Mouse (Mus musculus): ENCODE results near the gene Spem2. TPM values are rescaled to one million over a fixed set of nuclear protein-coding genes. Genes with fewer than 3 reads are reported as not detected.
"Not testable (repeated sequence)": the region's sequence is repeated elsewhere in the genome, so short reads cannot be mapped to it uniquely, and the experiment has no call there.

Gene Spem2
- polyA plus RNA-seq (2011; ENCODE audit: insufficient read depth, insufficient read length, low read depth, missing spikeins): not detected in 2 replicates

DNA sequence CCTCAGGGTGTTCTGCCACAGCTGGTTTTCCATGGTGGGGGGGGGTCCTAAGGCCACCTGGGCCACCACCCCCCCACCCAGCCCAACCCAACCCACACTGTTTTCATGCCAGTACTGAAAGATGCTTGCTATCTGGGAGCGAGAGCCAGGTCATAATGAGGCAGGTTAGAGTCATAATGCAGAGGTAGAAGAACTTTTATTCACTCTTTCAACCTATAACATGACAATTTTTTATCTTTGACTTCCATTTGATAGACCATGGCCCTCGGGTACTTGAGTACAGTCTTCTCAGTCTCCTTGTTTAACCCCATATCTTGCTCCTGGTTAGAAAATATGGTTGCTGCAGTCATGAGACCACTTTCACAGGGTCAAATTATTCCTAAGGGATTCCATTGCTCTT is at the start of gene Spem2:
Gene Spem2, minus strand, starts transcription at position 101 of the 400 bp plus-strand sequence.
- Histone ChIP-seq H3K27me3 (ENCODE audit: control insufficient read depth, insufficient read depth, low read length, poor library complexity, severe bottlenecking) (no peaks in the 10 kb centered on the region), H3K4me1 (ENCODE audit: control insufficient read depth, insufficient read depth, low read length) (no peaks in the 10 kb centered on the region), H3K9ac (ENCODE audit: low read depth, poor library complexity, severe bottlenecking) (no peak within 1 kb of the TSS), H3K27ac (ENCODE audit: insufficient read depth, low read length) (no peak within 1 kb of the TSS), H3K9me3 (replicated peaks; ENCODE audit: control insufficient read depth, insufficient read depth, low read length, poor library complexity, severe bottlenecking) (no peaks in the 10 kb centered on the region), H3K36me3 (ENCODE audit: control insufficient read depth, insufficient read depth, low read length, poor library complexity, severe bottlenecking) (no peaks in the 10 kb centered on the region), H3K4me3 (ENCODE audit: low read depth, low read length) (no peak within 1 kb of the TSS)
- TF ChIP-seq POLR2A (IDR thresholded peaks at IDR 0.05; ENCODE audit: insufficient read depth, low read length) (no peak), CTCF (IDR thresholded peaks at IDR 0.05; ENCODE audit: low read depth, low read length) (no peak), EP300 (IDR thresholded peaks at IDR 0.05; ENCODE audit: insufficient read depth, low read depth, low read length) (no peak)

DNA sequence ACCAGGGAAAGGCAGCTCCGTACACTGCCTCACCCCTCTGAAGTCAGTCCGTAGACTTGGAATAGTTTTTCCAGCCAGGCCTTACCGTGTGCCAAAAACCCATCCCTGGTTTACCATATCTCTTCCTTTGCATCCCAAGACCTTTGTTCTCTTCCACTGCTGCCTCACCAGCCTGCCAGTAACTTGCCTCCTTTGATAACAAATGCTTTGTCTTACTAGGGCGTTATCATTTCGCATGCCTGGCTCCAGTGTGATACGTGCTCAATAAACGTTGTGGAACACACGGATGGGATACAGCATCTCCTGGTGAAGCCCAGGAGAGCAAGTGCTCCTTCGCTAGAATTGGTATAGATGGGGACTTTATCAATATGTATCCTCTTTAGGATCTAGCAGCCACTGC is 49.1 kb upstream of the Spem2 start:
- Histone ChIP-seq H3K27me3 (ENCODE audit: control insufficient read depth, insufficient read depth, low read length, poor library complexity, severe bottlenecking) (no peaks in the 10 kb centered on the region), H3K4me1 (ENCODE audit: control insufficient read depth, insufficient read depth, low read length) (no peaks in the 10 kb centered on the region), H3K36me3 (ENCODE audit: control insufficient read depth, insufficient read depth, low read length, poor library complexity, severe bottlenecking) (no peaks in the 10 kb centered on the region), H3K27ac (ENCODE audit: insufficient read depth, low read length) (no peak overlapping the region), H3K9me3 (replicated peaks; ENCODE audit: control insufficient read depth, insufficient read depth, low read length, poor library complexity, severe bottlenecking) (no peaks in the 10 kb centered on the region), H3K4me3 (ENCODE audit: low read depth, low read length) (no peak overlapping the region), H3K9ac (ENCODE audit: low read depth, poor library complexity, severe bottlenecking) (no peak overlapping the region)
- no peak for TF ChIP-seq EP300 (IDR thresholded peaks at IDR 0.05; ENCODE audit: insufficient read depth, low read depth, low read length)
- no peak for TF ChIP-seq CTCF (IDR thresholded peaks at IDR 0.05; ENCODE audit: low read depth, low read length)

DNA sequence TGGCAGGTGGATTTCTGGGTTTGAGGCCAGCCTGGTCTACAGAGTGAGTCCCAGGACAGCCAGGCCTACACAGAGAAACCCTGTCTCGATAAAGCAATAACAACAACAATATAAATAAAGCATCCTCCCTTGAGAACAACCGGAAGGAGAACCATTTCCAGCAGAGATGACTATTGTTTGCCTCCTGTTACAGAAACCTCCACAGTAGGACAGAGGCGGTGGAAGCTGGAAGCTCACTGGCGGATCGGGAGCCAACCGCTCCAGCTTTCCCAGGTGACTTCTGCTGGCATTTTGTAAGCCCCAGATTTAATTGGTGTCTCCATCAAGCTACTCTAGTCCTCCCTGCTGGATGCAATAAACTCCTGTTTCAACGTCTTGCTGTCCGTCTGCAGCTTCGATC is 47.3 kb upstream of the Spem2 start:
- Histone ChIP-seq H3K4me1 (ENCODE audit: control insufficient read depth, insufficient read depth, low read length) (no peaks in the 10 kb centered on the region), H3K4me3 (ENCODE audit: low read depth, low read length) (no peak overlapping the region), H3K27me3 (ENCODE audit: control insufficient read depth, insufficient read depth, low read length, poor library complexity, severe bottlenecking) (no peaks in the 10 kb centered on the region), H3K9me3 (replicated peaks; ENCODE audit: control insufficient read depth, insufficient read depth, low read length, poor library complexity, severe bottlenecking) (no peaks in the 10 kb centered on the region), H3K27ac (ENCODE audit: insufficient read depth, low read length) (no peak overlapping the region), H3K36me3 (ENCODE audit: control insufficient read depth, insufficient read depth, low read length, poor library complexity, severe bottlenecking) (no peaks in the 10 kb centered on the region), H3K9ac (ENCODE audit: low read depth, poor library complexity, severe bottlenecking) (no peak overlapping the region)
- TF ChIP-seq POLR2A (IDR thresholded peaks at IDR 0.05; ENCODE audit: insufficient read depth, low read length): no peak
- no peak for TF ChIP-seq CTCF (IDR thresholded peaks at IDR 0.05; ENCODE audit: low read depth, low read length)
- no peak for TF ChIP-seq EP300 (IDR thresholded peaks at IDR 0.05; ENCODE audit: insufficient read depth, low read depth, low read length)

DNA sequence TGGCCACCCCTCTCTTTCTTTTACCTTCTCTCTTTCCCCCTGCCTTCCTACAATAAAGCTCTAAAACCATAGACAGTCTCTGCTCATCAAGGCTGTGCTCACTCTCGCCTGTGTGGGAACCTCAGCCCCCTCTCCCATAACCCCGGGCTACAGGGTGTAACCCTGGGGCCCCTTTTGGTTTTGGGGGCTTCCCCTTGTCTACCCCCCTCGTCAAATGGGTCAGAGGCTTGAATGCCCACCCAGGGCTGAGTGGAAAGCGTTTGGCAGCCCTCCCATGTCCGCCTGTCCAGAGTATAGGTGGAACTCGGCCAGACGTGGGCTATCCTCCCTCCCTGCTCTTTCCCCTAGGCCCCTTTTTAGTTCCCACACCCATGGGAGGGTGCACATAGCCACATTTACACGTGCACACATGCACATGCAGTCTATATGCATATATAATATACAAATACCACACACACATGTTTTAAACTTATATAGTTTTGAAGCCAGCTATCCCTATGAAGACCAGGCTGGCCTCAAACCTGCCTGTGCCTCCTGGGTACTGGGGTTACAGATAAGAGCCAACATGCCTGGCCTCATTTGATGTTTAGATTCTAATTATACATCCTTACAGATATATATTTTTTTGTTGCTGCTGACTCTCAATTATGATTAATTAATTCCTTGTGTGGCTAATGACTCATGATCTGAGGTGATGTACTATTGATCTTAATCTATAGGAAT is 46.0 kb upstream of the Spem2 start:
- Histone ChIP-seq H3K36me3 (ENCODE audit: control insufficient read depth, insufficient read depth, low read length, poor library complexity, severe bottlenecking) (no peaks in the 10 kb centered on the region), H3K4me1 (ENCODE audit: control insufficient read depth, insufficient read depth, low read length) (no peaks in the 10 kb centered on the region), H3K27me3 (ENCODE audit: control insufficient read depth, insufficient read depth, low read length, poor library complexity, severe bottlenecking) (no peaks in the 10 kb centered on the region), H3K9ac (ENCODE audit: low read depth, poor library complexity, severe bottlenecking) (no peak overlapping the region), H3K4me3 (ENCODE audit: low read depth, low read length) (no peak overlapping the region), H3K9me3 (replicated peaks; ENCODE audit: control insufficient read depth, insufficient read depth, low read length, poor library complexity, severe bottlenecking) (no peaks in the 10 kb centered on the region), H3K27ac (ENCODE audit: insufficient read depth, low read length) (no peak overlapping the region)
- TF ChIP-seq CTCF (IDR thresholded peaks at IDR 0.05; ENCODE audit: low read depth, low read length) (no peak), EP300 (IDR thresholded peaks at IDR 0.05; ENCODE audit: insufficient read depth, low read depth, low read length) (no peak), POLR2A (IDR thresholded peaks at IDR 0.05; ENCODE audit: insufficient read depth, low read length) (no peak)

DNA sequence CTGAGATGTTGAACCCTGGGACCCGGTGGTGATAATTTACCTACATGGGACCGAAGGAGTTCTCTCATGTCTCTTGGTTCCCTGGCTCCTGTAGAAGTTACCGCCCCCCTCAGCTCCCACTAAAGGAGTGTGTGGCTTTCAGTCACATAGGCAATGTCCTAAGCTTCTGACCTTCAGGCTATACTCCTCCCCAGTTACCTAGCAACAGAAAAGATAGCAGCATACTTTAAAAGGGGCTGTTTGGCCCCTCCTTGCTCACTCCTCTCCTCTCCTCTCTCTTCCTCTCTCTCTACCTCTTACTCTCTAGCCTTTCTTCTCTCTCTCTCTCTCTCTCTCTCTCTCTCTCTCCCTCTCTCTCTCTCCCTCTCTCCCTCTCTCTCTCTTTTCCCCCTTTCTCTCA is 45.5 kb upstream of the Spem2 start:
- not testable (repeated sequence) for H3K27me3 ChIP-seq (ENCODE audit: control insufficient read depth, insufficient read depth, low read length, poor library complexity, severe bottlenecking); H3K4me1 ChIP-seq (ENCODE audit: control insufficient read depth, insufficient read depth, low read length); H3K4me3 ChIP-seq (ENCODE audit: low read depth, low read length); H3K9me3 ChIP-seq (replicated peaks; ENCODE audit: control insufficient read depth, insufficient read depth, low read length, poor library complexity, severe bottlenecking); H3K27ac ChIP-seq (ENCODE audit: insufficient read depth, low read length); H3K9ac ChIP-seq (ENCODE audit: low read depth, poor library complexity, severe bottlenecking); H3K36me3 ChIP-seq (ENCODE audit: control insufficient read depth, insufficient read depth, low read length, poor library complexity, severe bottlenecking)

DNA sequence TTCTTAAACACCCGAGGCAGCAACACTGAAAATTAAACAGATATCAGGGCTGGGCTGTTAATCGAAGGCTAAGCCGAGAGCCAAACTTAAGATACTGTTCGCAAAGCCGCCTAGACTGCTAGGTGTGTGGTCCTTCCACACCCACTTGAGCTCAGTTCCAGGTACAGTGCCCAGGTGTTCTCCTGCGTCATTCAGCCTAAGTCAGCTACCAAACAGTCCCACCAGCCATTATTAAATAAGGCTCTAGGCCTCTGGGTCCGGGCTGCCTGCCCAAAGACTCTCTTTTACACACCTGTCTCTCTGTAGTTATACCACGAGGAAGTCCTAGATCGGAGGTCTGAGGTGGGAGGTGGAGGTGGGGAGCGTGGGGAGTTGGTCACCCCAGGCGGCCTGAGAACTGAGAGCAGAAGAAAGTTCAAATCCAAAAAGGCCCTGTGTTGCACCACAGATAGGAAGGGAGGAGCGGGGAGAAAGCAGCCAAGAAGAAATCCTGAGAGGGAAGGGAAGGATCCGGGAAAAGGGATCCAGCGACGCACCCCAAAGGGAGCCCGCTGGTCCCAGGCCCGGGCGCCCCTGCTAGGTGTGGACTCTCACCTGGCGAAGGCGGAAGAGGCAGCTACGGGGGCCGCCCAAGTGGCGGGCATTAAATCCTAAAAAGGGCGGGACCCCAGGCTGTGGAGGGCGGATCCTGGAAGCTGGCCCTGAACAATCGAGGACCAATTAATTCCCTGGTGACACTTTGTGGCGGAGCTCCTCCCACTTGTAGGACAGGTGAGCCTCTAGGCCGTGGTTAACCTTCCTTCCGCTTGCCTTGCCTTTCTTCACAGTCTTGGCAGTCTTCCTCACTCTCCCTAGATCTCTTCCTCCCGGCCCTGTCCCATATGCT is 40.1 kb upstream of the Spem2 start, which contains the start of gene Tnk1:
Gene Tnk1, minus strand, starts transcription at position 618 of the 886 bp plus-strand sequence.
- Histone ChIP-seq H3K36me3 (ENCODE audit: control insufficient read depth, insufficient read depth, low read length, poor library complexity, severe bottlenecking) (no peaks in the 10 kb centered on the region), H3K4me1 (ENCODE audit: control insufficient read depth, insufficient read depth, low read length) (no peaks in the 10 kb centered on the region), H3K27me3 (ENCODE audit: control insufficient read depth, insufficient read depth, low read length, poor library complexity, severe bottlenecking) (no peaks in the 10 kb centered on the region), H3K27ac (ENCODE audit: insufficient read depth, low read length) (peak within 1 kb of the TSS; percentile 17; the same call in 1 of the 2 replicates), H3K9me3 (replicated peaks; ENCODE audit: control insufficient read depth, insufficient read depth, low read length, poor library complexity, severe bottlenecking) (no peaks in the 10 kb centered on the region), H3K9ac (ENCODE audit: low read depth, poor library complexity, severe bottlenecking) (peak within 1 kb of the TSS; percentile 62), H3K4me3 (ENCODE audit: low read depth, low read length) (peak within 1 kb of the TSS; percentile 65)
- TF ChIP-seq CTCF (IDR thresholded peaks at IDR 0.05; ENCODE audit: low read depth, low read length): no peak
- TF ChIP-seq POLR2A (IDR thresholded peaks at IDR 0.05; ENCODE audit: insufficient read depth, low read length): peak; percentile 61
- TF ChIP-seq EP300 (IDR thresholded peaks at IDR 0.05; ENCODE audit: insufficient read depth, low read depth, low read length): 0 out of 2 replicates have a peak, but pooled peaks have one; percentile 7
